Mouse (Mus musculus): ENCODE data around the gene Lix1l. TPM values are rescaled to one million over a fixed set of nuclear protein-coding genes. Genes with fewer than 3 reads are reported as not detected.

The Lix1l gene
- polyA plus RNA-seq, 2 experiments = 0.32 to 2.9 TPM

DNA sequence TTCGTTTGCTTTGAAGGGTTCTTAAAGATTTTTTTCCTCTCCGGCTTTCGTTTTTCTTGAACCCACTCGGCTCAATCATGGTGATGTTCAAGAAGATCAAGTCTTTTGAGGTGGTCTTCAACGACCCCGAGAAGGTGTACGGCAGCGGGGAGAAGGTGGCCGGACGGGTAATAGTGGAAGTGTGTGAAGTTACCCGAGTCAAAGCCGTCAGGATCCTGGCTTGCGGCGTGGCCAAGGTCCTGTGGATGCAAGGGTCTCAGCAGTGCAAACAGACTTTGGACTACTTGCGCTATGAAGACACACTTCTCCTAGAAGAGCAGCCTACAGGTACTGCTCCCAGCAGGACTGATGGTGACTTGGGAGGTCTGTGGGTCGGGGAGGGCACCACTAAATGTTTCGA is 42.8 kb upstream of the Lix1l start:
- H3K9ac ChIP-seq (replicated peaks) = peak overlapping the region; percentile 97
- ATAC-seq (ENCODE audit: insufficient read depth) (peak; percentile 24; the same call in 1 of the 2 replicates), DNase-seq (ENCODE audit: low read depth in 3 of 3, low spot score in 3 of 3) (no peak)
- peak overlapping the region; percentile 99 for H3K4me2 ChIP-seq (ENCODE audit: low read depth)
- peak overlapping the region; percentile 89 to 99 for H3K4me3 ChIP-seq (ENCODE audit: insufficient read depth in 1 of 2, low read depth in 2 of 2, low read length in 2 of 2)
- peaks cover 10 to 15% of the 10 kb centered on the region in 2 experiments for H3K4me1 ChIP-seq (replicated peaks; ENCODE audit: control insufficient read depth in 2 of 2, insufficient read depth in 2 of 2, low read length in 1 of 2)
- peaks cover 15% of the 10 kb centered on the region for H3K36me3 ChIP-seq (replicated peaks; ENCODE audit: control insufficient read depth, insufficient read depth, low read depth)
- TF ChIP-seq EP300 (IDR thresholded peaks at IDR 0.05; ENCODE audit: low read depth) = no peak
- TF ChIP-seq CTCF (IDR thresholded peaks at IDR 0.05; ENCODE audit: low read depth) = no peak
- peak overlapping the region; percentile 90 for H3K27ac ChIP-seq
- WGBS (ENCODE audit: insufficient replicate concordance) = under 1% methylated on average over 17 of the region's 17 CpGs
- H3K27me3 ChIP-seq (ENCODE audit: control insufficient read depth, insufficient read depth, low read length) = no peaks in the 10 kb centered on the region
- H3K9me3 ChIP-seq (ENCODE audit: control insufficient read depth, low read length) = no peaks in the 10 kb centered on the region

DNA sequence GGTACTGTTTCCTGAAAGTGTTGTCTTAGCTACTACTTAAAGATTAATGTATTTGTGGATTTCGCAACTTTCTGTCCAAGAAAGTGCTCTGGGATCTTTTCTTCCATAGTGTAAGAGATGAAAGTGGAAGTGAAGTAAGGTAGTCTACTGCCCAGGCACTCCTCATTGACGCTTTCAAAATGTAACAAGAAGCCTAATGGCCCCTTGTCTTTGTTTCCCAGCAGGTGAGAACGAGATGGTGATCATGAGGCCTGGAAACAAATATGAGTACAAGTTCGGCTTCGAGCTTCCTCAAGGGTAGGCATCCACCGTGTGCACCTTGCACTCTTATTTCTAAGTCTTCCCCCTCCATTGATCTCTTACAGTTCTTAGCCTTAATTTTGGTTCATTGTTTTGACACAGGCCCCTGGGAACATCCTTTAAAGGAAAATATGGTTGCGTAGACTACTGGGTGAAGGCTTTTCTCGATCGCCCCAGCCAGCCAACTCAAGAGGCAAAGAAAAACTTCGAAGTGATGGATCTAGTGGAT is 42.2 kb upstream of the Lix1l start:
- WGBS (ENCODE audit: insufficient replicate concordance) = 9% methylated on average over 10 of the region's 10 CpGs
- Histone ChIP-seq H3K27me3 (ENCODE audit: control insufficient read depth, insufficient read depth, low read length) (no peaks in the 10 kb centered on the region), H3K4me3 (ENCODE audit: insufficient read depth in 1 of 2, low read depth in 2 of 2, low read length in 2 of 2) (peak overlapping the region; percentile 89 to 99), H3K36me3 (replicated peaks; ENCODE audit: control insufficient read depth, insufficient read depth, low read depth) (peaks cover 15% of the 10 kb centered on the region), H3K9me3 (ENCODE audit: control insufficient read depth, low read length) (no peaks in the 10 kb centered on the region), H3K27ac (peak overlapping the region; percentile 90), H3K9ac (replicated peaks) (peak overlapping the region; percentile 97), H3K4me2 (ENCODE audit: low read depth) (peak overlapping the region; percentile 99), H3K4me1 (replicated peaks; ENCODE audit: control insufficient read depth in 2 of 2, insufficient read depth in 2 of 2, low read length in 1 of 2) (peaks cover 10 to 16% of the 10 kb centered on the region in 2 experiments)
- no peak for DNase-seq (ENCODE audit: low read depth in 3 of 3, low spot score in 3 of 3)
- no peak for ATAC-seq (ENCODE audit: insufficient read depth)
- TF ChIP-seq CTCF (IDR thresholded peaks at IDR 0.05; ENCODE audit: low read depth) = no peak
- TF ChIP-seq EP300 (IDR thresholded peaks at IDR 0.05; ENCODE audit: low read depth) = no peak

DNA sequence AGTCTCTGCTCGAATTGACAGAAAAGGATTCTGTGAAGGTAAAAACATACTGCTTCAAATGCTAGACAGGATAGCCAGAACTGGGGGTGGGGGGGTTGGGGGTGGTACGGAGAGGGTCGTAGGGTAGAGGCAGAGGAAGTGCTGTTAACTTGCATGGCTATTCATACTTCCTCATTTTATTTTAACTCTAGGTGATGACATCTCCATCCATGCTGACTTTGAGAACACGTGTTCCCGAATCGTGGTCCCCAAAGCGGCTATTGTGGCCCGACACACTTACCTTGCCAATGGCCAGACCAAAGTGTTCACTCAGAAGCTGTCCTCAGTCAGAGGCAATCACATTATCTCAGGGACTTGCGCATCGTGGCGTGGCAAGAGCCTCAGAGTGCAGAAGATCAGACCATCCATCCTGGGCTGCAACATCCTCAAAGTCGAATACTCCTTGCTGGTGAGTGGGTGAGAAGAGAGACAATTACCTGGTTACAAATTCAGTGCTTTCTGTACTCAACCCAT is 41.5 kb upstream of the Lix1l start:
- WGBS (ENCODE audit: insufficient replicate concordance) = 12% methylated on average over 12 of the region's 12 CpGs
- Histone ChIP-seq H3K4me1 (replicated peaks; ENCODE audit: control insufficient read depth in 2 of 2, insufficient read depth in 2 of 2, low read length in 1 of 2) (peaks cover 15 to 22% of the 10 kb centered on the region in 2 experiments), H3K9ac (replicated peaks) (peak overlapping the region; percentile 97), H3K36me3 (replicated peaks; ENCODE audit: control insufficient read depth, insufficient read depth, low read depth) (peaks cover 15% of the 10 kb centered on the region), H3K9me3 (ENCODE audit: control insufficient read depth, low read length) (no peaks in the 10 kb centered on the region), H3K4me2 (ENCODE audit: low read depth) (peak overlapping the region; percentile 99), H3K27ac (peak overlapping the region; percentile 21; the same call in 1 of the 2 replicates), H3K4me3 (ENCODE audit: insufficient read depth in 1 of 2, low read depth in 2 of 2, low read length in 2 of 2) (peak overlapping the region; percentile 89 to 99), H3K27me3 (ENCODE audit: control insufficient read depth, insufficient read depth, low read length) (no peaks in the 10 kb centered on the region)
- DNase-seq (ENCODE audit: low read depth in 3 of 3, low spot score in 3 of 3) (no peak), ATAC-seq (ENCODE audit: insufficient read depth) (no peak)
- TF ChIP-seq EP300 (IDR thresholded peaks at IDR 0.05; ENCODE audit: low read depth) = no peak
- no peak for TF ChIP-seq CTCF (IDR thresholded peaks at IDR 0.05; ENCODE audit: low read depth)

DNA sequence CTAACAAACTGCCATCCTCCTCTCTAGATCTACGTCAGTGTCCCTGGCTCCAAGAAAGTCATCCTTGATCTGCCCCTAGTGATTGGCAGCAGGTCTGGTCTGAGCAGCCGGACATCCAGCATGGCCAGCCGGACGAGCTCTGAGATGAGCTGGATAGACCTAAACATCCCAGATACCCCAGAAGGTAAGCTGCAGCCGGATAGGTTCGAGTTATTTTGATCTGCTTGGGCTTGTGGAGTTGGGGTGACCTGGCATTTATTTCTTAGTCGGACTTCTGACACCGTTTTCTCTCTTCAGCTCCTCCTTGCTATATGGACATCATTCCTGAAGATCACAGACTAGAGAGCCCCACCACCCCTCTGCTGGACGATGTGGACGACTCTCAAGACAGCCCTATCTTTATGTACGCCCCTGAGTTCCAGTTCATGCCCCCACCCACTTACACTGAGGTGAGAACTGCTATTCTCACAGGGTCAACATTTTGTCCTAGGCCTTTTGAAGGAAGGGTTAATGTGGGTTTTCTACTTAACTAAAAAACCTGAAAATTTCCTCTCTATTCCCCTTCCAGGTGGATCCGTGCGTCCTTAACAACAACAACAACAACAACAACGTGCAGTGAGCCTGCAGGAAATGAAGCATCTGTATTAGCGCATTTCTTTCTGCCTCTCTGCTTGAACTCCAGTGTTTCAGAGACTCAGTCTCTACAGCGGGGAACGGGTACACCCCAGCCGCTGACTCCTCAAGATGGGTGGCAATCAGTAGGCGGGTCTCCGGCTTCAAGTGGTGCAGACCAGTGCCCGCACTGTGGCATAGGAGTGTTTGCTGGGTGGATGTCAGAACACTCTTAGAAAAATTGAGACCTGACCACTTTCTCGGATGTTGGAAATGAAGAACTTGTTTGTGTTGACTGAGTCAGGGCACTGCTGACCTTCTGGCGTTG is 40.8 kb upstream of the Lix1l start:
- DNase-seq (ENCODE audit: low read depth in 3 of 3, low spot score in 3 of 3) = no peak
- H3K4me2 ChIP-seq (ENCODE audit: low read depth) = peak overlapping the region; percentile 99
- H3K4me1 ChIP-seq (replicated peaks; ENCODE audit: control insufficient read depth in 2 of 2, insufficient read depth in 2 of 2, low read length in 1 of 2) = peaks cover 17 to 27% of the 10 kb centered on the region in 2 experiments
- TF ChIP-seq EP300 (IDR thresholded peaks at IDR 0.05; ENCODE audit: low read depth) = no peak
- ATAC-seq (ENCODE audit: insufficient read depth) = no peak
- whole genome bisulfite sequencing (ENCODE audit: insufficient replicate concordance) = 47% methylated on average over 23 of the region's 23 CpGs
- peaks cover 15% of the 10 kb centered on the region for H3K36me3 ChIP-seq (replicated peaks; ENCODE audit: control insufficient read depth, insufficient read depth, low read depth)
- no peaks in the 10 kb centered on the region for H3K27me3 ChIP-seq (ENCODE audit: control insufficient read depth, insufficient read depth, low read length)
- peak overlapping the region; percentile 89 to 99 for H3K4me3 ChIP-seq (ENCODE audit: insufficient read depth in 1 of 2, low read depth in 2 of 2, low read length in 2 of 2)
- H3K9ac ChIP-seq (replicated peaks) = peak overlapping the region; percentile 97
- H3K27ac ChIP-seq = peak overlapping the region; percentile 21; the same call in 1 of the 2 replicates
- no peaks in the 10 kb centered on the region for H3K9me3 ChIP-seq (ENCODE audit: control insufficient read depth, low read length)
